Mouse (Mus musculus): ENCODE results near the gene Diexf.

DNA sequence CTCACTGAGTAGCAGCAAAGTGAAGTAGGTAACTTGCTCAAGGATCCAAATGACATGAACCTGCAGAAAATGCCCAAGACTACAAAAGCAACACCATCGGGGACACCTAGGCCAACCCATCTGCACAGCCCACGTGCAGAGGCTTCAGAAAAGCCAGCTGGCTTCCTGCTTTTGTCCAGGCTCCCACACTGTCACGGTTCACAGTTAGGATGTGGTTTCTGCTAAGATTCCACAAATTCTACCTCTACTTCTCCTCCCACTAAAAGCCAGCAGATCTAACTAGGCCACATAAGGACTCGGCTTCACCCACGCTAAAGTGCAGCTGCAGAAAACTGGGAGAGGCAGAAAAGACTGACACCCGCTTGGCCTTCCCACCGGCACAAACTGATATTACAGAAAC lies 7.3 kb downstream of the Diexf start:
- TF ChIP-seq MAX (IDR thresholded peaks at IDR 0.05; ENCODE audit: low read depth) (no peak), CEBPB (IDR thresholded peaks at IDR 0.05; ENCODE audit: insufficient read depth, poor library complexity, severe bottlenecking) (no peak)
